Mouse (Mus musculus) liver (tissue): ENCODE data around the gene Clcn1.
A peak's percentile ranks its signal among the peaks of the same experiment; 100 is the strongest.

Experiments
- DNase-seq: peaks from one replicate; pipeline ENCODE4 v3.0.0-alpha.2; 2020; ENCODE audit warnings: mixed read lengths

Clcn1 gene

DNA sequence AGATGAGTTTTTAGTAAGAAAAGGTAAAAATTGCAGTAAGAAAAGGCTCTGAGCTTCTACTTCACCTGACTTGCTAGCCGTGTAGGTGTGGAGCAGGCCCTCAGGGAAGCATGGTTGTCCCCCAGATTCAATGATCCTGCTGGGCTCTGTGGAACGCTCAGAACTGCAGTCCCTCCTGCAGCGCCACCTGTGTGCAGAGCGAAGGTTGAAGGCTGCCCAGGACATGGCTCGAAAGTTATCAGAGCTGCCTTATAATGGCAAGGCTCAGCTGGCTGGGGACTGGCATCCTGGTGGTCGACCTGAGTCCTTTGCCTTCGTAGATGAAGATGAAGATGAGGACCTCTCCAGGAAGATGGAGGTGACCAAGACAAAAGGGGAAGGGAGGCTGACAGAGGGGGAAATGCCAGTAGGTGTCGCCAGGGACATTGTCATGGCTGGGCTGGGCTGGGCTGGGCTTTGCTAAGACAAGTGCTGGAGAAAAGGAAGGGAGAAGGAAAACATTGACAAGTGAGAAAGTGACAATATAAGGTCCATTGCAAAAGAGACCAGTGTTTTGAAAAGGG, 23.4 kb downstream of the Clcn1 start:
- no peak for DNase-seq

DNA sequence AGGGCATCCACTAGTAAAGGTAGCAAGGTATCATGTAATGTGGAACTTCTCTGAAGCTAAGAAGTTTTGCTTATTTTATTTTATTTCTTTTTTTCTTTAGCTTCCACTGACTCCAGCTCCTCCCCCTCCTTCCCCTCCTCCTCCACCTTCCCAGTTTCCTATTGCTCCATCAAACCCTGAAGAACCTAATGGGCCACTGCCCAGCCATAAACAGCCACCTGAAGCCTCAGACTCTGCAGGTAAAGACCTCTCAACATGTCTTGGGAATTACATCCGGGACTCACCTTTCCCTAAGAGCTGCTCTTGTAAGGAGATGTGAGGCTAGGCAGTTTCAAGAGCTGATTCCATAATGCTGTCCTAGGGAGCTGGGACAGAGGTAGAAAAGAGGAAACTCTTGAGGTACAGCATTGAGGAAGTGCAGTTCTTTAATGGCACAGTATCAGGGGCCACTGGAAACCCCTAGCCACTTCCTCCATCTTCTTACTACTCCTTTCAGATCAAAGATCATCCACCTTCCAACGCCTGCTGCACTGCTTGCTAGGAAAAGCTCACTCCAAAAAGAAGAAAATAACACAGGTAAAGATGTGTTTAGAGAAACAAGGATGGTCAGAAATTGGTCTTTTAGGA, 24.1 kb downstream of the Clcn1 start:
- DNase-seq, result no peak

DNA sequence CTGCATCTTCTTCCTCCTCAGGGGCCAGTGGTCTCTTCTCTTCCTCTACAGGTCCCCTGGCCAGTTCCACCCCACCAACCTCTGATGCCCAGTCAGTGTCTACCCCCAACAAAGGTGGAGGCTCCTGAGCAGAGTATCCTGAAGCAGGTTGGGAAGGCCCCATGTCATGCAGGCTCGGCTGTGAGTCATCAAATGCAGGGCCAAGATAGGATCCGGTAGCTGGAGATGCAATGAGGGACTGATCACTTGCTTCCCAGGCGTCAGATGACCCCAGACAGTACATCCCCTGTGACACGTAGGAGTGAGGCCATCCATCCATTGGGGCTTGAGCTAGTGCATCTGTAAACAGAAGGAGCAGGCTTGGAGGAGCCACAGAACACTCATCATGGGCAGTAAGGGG, 31.8 kb downstream of the Clcn1 start:
- DNase-seq, result no peak

DNA sequence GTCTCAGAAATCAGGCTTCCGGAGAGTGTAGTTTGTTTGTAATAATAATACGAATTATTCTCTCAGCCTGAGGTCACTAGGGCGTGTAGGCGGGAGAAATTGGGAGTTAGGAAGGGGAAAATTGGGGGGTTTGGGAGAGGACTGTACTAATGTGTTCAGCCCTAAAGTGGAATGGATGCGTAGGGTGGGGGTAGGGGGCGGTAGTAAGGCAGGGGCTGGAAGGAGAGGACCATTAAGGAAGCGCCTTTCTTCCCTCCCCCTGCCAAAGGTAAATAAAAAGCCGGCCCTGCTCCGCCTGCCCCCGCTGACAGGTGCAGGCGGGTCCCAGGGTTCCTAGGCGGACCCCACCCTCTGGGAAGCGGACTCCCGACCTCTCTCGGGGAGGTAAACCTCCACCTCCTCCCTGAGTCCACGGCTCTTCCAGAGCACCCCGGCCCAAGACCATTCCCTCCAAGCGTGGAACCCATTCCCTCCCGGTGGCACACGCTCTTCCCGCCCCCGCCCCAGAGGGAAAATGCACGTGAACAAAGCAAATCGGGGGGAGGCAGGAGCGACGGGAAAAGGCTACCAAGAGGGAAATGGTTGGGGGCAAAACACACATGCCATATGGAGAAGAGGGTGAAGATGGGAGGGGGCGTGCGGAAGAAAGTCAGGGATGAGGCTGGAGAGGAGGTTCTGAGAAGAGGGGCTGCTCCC, 37.0 kb downstream of the Clcn1 start:
- no peak for DNase-seq

DNA sequence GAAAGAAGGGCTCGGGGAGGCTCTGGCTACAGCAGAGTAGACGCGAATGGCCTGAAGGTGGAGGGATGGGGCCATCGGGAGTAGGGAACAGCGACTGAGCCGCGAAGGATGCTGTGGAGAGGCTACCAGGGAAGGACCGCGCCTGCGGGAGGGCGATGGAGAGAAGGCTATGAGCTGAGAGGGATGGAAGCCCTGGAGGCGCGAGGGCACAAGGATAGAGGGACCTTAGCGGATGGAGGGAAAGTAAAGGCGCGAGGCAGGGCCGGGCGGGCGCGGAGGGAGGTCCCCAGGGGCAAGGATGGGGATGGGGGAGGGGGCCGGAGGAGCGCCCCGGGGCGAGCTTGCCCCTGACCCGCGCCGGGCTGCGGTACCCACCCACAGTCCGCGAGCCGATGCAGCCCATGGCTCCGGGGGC, 37.6 kb downstream of the Clcn1 start:
- no peak for DNase-seq

DNA sequence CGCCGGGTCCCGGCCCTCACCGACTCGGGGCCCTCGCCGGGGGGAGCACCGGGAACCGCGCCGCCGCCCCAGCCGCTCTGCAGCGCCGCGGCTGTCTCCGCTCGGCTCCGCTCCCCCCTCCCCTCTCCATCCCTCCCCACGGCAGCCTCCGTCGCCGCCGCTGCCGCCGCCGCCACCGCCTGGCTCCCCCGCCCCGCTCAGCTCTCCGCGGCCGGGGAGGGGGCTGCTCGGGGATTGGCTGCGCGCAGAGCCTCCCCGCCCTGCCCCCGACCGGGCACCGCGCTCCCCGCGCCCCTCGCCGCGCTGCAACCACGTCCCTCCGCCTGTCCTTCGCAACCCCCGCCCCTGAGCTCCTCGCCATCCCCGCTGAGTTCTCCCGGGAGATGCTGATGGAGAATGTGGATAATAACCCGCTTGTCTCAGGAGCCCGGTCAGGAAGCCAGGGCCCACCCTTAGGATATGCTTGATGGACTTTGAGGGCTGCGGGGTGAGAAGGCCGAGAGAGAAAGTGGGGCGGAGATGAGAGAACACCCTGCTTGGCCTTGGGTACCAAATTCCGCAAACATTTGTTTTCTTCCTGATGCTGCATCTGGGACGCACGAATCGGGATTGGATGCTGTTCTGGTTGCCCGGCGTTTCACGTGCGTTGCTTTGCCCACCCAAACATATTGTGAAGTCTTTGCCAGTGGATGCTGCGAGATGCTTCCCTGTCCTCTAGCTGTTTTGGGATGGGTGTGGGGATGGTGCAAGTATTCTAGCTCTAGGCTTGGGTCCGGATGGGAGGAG, 38.2 kb downstream of the Clcn1 start, which contains the start of gene Fam131b:
Gene Fam131b, minus strand, starts transcription at position 162 of the 786 bp plus-strand sequence.
- no peak for DNase-seq

DNA sequence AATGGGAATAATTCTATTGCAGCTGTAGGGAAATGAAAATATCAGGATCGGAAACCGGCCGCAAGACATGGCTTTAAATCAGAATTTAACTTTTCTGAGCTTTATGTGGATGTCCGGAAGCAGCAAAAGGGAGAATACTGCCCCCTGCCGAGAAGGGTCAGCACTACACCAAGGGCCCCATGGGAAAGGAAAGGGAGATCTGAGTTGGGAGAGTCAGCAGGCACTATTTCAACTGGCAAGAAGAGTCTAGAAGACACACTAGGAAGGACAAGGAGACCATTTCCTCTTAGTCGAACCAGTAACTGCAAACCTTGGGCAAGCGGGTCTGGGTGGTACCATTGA, 38.8 kb downstream of the Clcn1 start:
- peak; percentile 64 for DNase-seq

DNA sequence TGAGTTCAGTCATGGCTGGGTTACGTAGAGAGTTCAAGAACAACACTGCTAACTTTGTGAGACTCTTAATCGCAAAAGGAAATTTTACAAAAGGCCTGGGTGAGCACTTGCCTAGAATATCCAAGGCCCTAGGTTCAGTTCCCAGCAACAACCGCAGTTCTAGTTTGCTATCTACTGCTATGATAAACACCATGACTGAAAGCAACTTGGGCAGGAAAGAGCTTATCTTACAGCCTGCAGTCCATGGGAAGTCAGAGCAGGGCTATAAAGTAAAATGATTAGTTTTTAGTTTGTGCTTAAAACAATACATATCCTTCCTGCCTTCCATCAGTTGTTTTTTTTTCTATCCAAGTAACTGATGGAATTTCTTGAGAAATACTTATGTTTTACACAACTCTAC, 40.0 kb downstream of the Clcn1 start:
- DNase-seq, result no peak

DNA sequence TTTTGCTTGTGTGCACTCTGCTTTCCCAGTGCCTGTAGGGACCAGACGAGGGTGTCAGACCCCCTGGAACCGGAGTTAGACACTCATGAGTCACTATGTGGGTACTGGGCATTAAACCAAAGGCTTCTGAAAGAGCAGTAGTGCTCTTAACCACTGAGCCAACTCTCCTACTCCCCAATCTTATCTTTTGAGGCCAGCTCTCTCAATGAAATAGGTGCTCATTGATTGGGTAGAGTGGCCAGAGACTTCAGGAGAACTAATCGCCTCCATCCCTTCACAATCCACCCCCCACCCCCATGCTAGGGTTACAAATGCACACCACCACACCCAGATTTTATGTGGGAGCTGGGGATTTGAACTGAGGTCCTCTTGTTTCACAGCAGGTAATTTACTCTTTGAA, 42.3 kb downstream of the Clcn1 start:
- DNase-seq, result no peak

DNA sequence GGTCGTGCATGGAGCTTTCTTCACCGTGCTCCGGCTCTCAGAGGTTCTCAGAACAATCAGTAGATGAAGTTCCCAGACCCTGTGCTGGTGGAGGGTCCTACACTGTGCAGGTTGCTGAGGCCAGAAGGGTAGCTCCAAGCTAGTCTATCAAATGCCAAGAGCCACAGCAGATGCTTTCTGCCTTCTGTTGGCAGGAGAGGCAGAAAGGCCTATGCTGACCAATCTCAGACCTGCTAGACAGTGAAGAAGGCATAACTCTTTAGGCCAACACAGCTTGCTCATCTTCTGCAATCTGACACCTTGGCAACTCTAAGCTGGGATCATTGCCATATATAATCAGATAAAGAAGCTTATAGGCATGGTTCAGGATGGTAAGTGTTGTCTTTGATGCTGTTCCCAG, 43.7 kb downstream of the Clcn1 start:
- DNase-seq, result no peak

DNA sequence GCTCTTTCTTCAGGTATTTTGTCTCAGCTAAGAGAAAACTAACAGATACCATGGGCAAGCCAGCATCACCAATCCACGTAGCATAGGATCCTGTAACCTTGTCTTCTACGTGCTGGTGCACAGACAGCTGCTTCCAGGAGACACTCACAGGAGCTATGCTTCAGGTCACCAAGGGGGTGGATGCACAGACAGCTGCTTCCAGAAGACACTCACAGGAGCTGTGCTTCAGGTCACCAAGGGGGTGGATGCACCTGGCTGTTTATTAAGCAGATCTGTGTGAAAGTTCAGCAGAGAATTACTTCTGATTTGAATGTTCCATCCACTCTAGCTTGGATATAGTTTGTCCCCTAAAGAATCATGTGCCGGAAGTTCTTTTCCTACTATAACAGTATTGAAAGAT, 44.5 kb downstream of the Clcn1 start:
- no peak for DNase-seq

DNA sequence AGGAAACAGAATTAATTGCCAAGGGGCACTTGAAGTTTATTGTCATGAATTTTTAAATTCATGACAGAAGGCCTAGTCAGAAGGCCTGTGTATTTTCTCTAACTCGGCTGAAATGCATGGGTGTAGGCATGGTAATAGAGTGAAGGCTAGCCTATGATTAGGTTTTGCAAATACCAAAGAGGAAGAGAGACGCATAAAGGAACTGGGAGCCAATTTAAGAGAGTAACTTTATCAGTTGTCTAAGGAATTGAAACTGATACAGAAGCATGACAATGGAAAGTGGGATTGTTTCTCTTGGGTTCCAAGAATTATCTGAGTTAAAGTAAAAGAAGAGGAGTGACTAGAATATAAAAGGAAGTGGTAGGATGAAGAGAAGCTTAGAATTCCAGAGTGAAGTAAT, 52.7 kb downstream of the Clcn1 start:
- DNase-seq, result no peak

DNA sequence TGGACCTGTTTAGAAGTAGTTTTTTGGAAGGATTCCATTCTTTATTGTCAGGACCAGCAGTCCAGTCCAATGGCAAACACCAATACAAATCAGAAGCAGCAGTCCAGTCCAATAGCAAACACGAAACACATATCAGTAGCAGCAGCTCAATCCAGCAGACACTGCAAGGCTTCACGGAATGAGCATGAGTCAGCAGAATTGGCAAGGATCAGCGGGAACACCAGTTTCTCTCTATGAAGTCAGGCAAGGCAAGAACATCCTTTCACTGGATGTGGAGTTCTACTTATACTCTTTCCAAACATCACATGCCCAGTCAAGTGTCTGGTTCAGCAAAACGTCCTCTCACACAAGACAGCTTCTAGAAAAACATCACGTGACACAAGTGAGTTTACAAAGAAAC, 53.5 kb downstream of the Clcn1 start:
- DNase-seq, result no peak

DNA sequence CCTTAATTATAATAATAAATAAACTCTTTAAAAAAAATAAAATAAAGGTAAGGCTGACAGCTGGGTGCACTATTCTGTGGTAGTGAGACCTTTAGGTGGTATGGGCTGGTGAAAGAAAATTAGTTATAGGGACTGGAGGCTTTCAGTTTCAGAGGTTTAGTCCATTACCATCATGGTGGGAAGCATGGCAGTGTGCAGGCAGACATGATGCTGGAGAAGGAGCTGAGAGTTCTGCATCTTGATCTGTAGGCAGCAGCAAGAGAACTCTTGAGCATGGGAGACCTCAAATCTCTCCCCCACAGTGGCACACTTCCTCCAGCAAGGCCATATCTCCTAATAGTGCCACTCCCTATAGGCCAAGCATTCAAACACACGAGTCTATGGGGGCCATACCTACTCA, 55.7 kb downstream of the Clcn1 start:
- no peak for DNase-seq

DNA sequence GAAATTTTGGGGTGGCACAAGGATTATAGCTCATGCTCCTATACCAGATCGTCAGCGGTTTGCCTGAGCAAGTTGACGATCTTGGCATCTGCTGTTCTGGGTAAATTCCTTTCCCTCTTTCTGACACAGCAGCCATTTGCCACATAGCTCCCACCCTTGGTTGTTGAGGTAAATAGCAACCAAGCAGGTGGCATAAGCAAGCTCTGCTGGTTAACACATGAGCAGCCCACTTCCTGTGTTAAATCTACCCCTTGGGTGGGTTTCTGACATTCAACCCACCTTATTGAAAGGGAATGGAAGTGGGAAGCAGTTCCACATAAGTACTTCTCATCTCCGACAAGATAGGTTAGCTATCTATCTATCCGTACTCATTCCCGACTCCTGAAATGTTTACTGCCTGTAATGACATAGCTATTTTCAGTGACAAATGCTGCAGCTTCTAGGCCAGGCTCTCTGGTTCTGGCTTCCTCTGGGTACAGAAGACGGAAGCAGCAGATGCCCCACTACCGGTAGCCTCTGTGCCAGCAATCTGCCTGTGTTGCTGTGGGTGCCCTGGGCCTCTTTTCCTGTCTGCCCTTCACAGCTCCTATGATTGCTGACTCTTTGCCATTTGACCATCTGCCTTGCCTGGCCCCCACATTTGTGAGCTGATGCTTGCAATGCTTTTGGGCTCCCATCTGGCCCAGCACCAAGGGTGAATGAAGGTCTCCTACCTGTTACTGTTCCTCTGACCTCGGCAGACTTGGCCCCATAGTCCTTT, 57.1 kb downstream of the Clcn1 start:
- no peak for DNase-seq

DNA sequence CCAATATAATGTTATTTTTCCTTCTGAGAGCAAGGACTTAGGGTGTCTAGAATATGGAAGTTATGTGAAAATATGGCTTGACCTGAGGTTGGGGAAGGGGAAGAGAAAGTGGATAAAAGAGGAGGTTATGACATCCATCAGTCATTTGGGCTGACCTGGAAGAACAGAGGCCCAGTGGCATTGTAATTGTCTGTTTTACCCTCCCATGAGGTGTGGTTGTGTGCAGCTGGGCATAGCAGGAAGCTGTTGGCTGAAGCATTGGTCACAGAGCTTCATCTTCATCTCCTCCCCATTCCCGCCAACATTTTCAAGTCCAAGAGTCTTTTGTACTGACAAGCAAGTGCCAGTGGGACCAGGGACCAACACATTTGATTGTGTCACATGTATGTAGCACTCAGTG, 57.8 kb downstream of the Clcn1 start:
- no peak for DNase-seq

DNA sequence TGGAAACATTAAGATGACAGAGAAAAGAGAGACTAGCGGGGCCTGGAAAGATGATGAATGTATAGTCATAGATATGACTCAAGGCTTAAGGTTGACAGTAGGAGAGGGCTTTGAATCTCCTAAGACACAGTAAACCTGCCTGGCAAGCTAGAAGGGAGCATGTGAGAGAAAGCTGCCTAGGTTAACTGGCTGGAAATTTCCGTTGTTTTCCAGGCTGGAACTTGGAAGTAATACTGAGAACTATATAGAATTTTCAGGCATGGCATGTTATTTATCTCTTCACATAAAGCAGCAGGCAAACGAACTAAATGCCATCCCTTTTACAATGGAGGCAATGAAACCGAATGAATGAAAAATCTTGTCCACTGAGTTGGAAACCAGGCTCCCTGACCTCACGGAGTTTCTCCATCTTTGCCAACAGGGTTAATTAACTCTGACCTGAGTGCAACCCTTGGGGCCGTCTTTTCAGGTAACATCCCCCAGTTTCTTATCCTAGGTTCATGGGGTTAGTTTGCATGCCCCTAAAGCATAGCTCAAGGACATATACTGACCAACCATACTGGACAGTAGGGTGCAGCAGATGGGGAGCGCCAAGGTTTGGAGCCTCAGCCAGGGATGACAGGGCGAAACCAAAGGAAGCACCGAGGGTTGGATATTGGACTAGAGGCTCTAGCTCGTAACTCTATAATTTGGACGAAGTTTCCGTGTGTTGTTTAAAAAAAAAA, 62.0 kb downstream of the Clcn1 start:
- no peak for DNase-seq

DNA sequence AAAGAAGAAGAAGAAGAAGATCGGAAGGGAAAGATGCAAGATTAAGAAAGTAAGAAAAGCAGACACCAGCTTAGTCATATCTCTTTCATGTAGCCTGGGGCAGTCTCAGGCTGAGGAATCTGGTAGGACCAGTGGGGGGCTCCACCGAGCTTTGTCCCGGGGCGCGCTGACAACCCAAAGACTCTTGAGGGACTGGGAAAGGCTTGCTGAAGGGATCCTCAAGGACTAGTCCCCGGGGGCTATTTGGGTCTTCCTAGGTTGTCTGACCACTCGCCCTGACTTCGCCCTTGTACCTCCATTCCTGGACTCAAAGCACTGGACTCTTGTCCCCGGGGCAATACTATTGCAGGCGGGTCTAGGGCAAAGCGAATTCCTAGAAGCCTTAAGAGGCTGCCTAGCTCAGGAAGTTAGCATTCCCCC, 62.5 kb downstream of the Clcn1 start:
- peak; percentile 78 for DNase-seq

DNA sequence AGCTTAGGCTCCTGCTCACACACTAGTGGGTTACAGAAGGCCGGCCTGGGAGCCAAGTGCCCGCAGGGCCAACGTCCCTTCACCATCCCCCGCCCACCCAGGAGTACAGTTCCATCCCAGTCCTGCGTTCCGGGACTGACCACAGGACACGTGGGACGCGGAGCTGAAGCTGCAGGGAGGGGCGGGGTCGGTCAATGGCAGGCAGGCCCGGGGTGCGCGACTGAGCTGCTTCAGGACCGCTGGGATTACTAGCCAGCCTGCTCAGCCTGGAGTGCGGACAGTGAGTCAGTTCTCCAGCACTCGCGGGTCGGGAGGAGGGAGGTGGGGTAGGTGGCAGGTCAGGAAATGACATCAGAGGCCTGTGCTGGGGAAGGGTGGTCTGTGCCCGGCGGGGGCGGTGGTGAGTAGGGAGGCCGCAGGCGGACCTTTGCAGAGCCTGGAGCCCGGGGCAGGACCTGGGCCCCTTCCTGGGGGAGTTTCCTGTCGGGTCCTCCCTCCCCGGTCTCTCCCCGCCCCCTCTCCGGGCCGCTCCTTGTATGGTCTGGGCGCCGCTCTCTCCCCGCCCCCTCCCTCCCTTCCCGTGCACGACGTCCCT, 63.0 kb downstream of the Clcn1 start, which contains the start of gene Zyx:
Gene Zyx, plus strand, starts transcription at position 205 of the 595 bp plus-strand sequence.
- DNase-seq, result peak; percentile 91

DNA sequence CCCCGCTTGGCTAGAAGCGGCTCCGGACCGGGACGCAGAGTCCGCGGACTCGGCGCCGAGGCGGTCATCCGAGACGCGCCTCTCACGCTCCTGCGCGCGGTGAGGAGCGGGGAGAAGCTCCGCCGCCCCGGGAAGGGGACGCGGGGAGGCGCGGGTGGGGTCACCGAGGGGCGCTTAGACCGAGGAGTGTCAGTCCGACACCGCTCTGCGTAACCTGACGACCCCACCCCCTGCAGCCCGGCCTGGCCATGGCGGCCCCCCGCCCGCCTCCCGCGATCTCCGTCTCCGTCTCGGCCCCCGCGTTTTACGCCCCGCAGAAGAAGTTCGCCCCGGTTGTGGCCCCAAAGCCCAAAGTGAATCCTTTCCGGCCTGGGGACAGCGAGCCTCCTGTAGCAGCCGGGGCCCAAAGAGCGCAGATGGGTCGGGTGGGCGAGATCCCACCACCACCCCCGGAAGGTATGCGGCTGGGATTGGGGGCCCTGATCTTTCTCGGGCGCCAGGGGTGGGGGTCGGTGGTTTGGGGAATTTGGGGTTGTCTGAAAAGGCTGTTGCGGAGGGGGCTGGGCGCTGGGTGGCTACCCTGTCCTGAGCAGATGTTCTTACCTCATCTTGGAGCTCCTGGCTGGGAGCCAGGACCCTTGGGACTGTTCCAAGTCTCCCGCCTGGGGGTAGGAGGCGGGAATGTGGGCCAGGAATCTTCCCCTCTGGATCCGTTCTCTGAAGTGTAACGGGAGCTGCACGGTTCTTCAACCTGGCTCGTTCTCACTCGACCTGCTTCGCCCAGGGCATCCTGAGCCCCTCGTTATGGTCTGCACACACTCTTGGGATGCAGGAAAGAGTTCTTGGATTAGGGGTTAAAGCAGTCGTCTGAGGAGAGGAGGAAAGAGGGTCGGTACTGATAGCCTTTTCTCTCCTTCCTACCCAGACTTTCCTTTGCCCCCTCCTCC, 63.8 kb downstream of the Clcn1 start:
- peak; percentile 70 for DNase-seq
